Mouse (Mus musculus): ENCODE measurements around the gene Dner.

Gene Dner

DNA sequence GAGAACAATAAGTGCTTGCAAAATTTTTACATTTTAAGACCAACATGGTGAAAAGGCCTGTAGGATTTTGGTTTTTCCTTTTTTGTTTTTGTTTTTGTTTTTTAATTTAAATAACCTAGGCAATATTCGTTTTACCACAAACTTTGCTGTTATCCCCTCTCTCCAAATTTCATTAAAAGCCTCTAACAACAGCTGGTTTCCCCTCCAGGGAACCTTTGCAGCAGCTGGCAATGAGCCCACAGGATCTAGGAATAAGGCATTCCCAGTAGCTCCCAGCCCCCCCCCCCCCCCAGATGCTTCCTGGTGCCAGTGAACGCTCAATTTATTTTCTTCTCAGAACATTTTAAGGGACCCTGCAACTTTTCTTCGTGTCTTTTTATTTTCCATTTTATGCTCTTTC lies 370.7 kb downstream of the Dner start:
- DNase-seq (ENCODE audit: low read depth, low spot score) = no peak

DNA sequence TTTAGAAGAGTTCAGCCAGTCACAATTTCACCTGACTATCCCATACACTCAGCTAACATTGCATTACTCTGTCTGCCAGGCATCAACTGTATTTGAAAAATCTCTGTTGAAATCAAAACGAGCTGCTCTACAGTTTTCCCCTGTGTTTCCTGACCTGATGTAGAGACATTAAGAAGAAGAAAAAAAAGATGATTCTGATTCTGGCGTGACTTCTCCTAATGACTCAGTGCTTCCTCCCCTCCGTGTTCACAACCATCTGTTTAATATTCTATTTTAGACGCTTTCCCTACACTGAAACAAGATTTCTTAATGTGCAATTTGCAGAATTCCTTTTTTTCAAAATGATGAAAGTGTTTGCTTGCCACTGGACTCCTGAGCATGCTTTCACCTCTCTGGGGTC lies 374.7 kb downstream of the Dner start:
- no peak for DNase-seq (ENCODE audit: low read depth, low spot score)

Data from mesoderm, embryonic 11.5 days (tissue).